Mouse (Mus musculus) stomach, embryonic 16.5 days (tissue): ENCODE results near the gene Lmod2. TPM values are rescaled to one million over a fixed set of nuclear protein-coding genes. Genes with fewer than 3 reads are reported as not detected.

Source experiments
- ATAC-seq: fragments of 200-750 bp; cut with Nextera tagmentation; 2 replicates; pipeline ENCODE4 v1.8.0; 2017; ENCODE audit warnings: moderate number of reproducible peaks, moderate TSS enrichment; ENCODE audit not compliant: insufficient read depth, low FRiP score
- H3K27ac ChIP-seq: fragments of 300-500 bp; sonication (generic); 2 replicates; pipeline ENCODE4 v1.5.1; 2014; ENCODE audit warnings: low read length
- H3K27me3 ChIP-seq: fragments of 300-500 bp; sonication (generic); 2 replicates; pipeline ENCODE4 v1.6.1; 2014; ENCODE audit warnings: low read length, control low read depth, mixed read lengths; ENCODE audit not compliant: control insufficient read depth, insufficient read depth
- H3K36me3 ChIP-seq: fragments of 300-500 bp; sonication (generic); 2 replicates; pipeline ENCODE4 v1.6.1; 2014; ENCODE audit warnings: low read length; ENCODE audit not compliant: control insufficient read depth, insufficient read depth
- H3K4me1 ChIP-seq: fragments of 300-500 bp; sonication (generic); 2 replicates; pipeline ENCODE4 v1.6.1; 2014; ENCODE audit warnings: low read length, control low read depth, mixed read lengths; ENCODE audit not compliant: control insufficient read depth, insufficient read depth
- H3K4me2 ChIP-seq: fragments of 300-500 bp; sonication (generic); 2 replicates; pipeline ENCODE4 v1.6.1; 2014; ENCODE audit warnings: low read depth, low read length, mixed read lengths
- H3K4me3 ChIP-seq: fragments of 300-500 bp; sonication (generic); replicated peaks from 2 replicates; pipeline ENCODE4 v1.5.1; 2014; ENCODE audit warnings: mild to moderate bottlenecking, low read length
- H3K9ac ChIP-seq: fragments of 300-500 bp; sonication (generic); 2 replicates; pipeline ENCODE4 v1.6.1; 2014; ENCODE audit warnings: low read length
- H3K9me3 ChIP-seq: fragments of 300-500 bp; sonication (generic); replicated peaks from 2 replicates; pipeline ENCODE4 v1.6.1; 2016; ENCODE audit warnings: low read length, control low read depth; ENCODE audit not compliant: control insufficient read depth
- WGBS: fragments of 180-500 bp; shearing (Covaris S2); extraction: QIAGEN DNeasy Blood & Tissue Kit; methylation state at CpG from one replicate; pipeline ENCODE4 v1.1.7; 2014; 5-methylcytosine and 5-hydroxymethylcytosine counted together
- polyA plus RNA-seq: library from polyadenylated mRNA; unstranded; fragments of >200 nt; fragmentation: Nextera tagmentation; extraction: Ambion mirVana; gene quantifications from 2 replicates; pipeline ENCODE4 v1.2.1, GENCODE M21; 2015

Gene Lmod2
- polyA plus RNA-seq, 1 experiment from 2014 or later = 1.9 TPM

DNA sequence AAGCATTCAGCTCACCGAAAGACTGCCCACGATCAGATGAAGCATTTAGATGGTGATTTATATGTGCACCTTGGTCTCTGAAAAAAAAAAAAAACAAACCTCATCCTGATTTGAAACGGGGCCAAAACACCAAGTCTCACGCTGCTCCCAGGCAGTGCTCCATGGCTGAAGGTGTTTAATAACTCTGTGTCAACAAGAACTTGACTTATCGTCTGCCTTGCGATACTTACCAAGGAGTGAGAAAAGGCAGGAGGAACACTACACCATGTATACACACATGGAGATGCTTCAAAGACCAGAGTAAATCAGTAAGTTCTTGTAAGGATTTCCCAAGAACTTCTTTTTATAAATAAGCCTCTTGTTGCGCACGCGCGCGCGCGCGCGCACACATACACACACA lies 10.0 kb downstream of the Lmod2 start:
- WGBS = 70% methylated on average over 15 of the region's 15 CpGs
- no peak for ATAC-seq

DNA sequence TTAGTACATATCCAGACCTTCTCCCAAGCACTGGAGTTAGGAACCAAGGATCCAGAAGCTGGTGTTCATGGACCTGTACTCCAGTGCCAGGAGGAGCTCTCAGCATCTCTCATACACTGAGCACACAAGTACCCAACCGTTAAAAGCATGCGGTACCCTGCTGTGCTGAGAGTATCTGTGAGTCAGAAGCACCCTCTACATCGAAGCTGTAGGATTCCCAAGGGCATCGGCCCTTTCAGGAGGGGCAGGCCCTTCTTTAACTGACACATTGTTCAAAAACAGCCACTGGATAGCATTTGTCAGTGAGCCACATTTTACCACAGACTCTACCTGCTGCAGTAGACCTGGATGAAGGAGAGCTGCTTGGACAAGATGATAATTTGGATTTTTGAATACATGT lies 10.6 kb downstream of the Lmod2 start:
- no peak for ATAC-seq
- Histone ChIP-seq H3K4me3 (no peak overlapping the region), H3K36me3 (0 out of 2 replicates have a peak, but pooled peaks cover under 1% of the 10 kb centered on the region), H3K9me3 (no peaks in the 10 kb centered on the region), H3K4me1 (no peaks in the 10 kb centered on the region), H3K4me2 (no peak overlapping the region), H3K27ac (no peak overlapping the region), H3K27me3 (no peaks in the 10 kb centered on the region), H3K9ac (no peak overlapping the region)
- 79% methylated on average over 4 of the region's 4 CpGs for WGBS

More for the DNA sequence above, 10.0 kb downstream of the Lmod2 start:
- H3K27me3 ChIP-seq = no peaks in the 10 kb centered on the region
- H3K36me3 ChIP-seq = no peaks in the 10 kb centered on the region
- H3K27ac ChIP-seq = no peak overlapping the region
- H3K9me3 ChIP-seq = no peaks in the 10 kb centered on the region
- H3K4me2 ChIP-seq = no peak overlapping the region
- no peaks in the 10 kb centered on the region for H3K4me1 ChIP-seq
- no peak overlapping the region for H3K9ac ChIP-seq
- H3K4me3 ChIP-seq = no peak overlapping the region

DNA sequence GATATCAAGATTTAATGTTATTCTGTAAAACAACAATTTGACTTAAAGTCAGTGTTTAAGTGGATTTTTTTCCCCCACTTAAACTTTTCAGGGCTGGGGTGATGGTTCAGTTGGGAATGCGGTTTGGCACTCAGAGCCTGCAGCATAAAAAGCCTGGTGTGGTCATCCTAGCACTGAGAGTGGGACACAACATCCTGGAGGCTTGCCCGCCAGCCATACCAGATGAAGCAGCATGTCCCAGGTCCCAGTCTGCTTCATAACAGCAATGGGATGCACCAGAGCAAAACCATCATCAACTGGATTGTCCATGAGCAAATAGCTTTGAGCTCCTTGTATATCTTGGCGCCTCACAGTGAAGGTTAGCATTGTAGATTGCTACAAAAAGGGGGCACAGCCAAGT lies 11.1 kb downstream of the Lmod2 start:
- 90% methylated on average over 3 of the region's 3 CpGs for WGBS
- Histone ChIP-seq H3K4me2 (no peak overlapping the region), H3K9ac (no peak overlapping the region), H3K4me3 (no peak overlapping the region), H3K27me3 (no peaks in the 10 kb centered on the region), H3K9me3 (no peaks in the 10 kb centered on the region), H3K36me3 (0 out of 2 replicates have a peak, but pooled peaks cover 5% of the 10 kb centered on the region), H3K4me1 (no peaks in the 10 kb centered on the region), H3K27ac (no peak overlapping the region)
- ATAC-seq = no peak

GRCm38 (mm10) chr6:24609531-24609930 lies 12.0 kb downstream of the Lmod2 start:
- 51% methylated on average over 4 of the region's 4 CpGs for WGBS
- no peak overlapping the region for H3K27ac ChIP-seq
- peaks cover 8% of the 10 kb centered on the region; the same call in 1 of the 2 replicates for H3K36me3 ChIP-seq
- H3K4me3 ChIP-seq = no peak overlapping the region
- no peak for ATAC-seq
- H3K4me1 ChIP-seq = no peaks in the 10 kb centered on the region
- H3K9me3 ChIP-seq = no peaks in the 10 kb centered on the region
- no peak overlapping the region for H3K4me2 ChIP-seq
- H3K27me3 ChIP-seq = no peaks in the 10 kb centered on the region
- H3K9ac ChIP-seq = no peak overlapping the region

GRCm38 (mm10) chr6:24610358-24610757 lies 12.8 kb downstream of the Lmod2 start:
- ATAC-seq = no peak
- Histone ChIP-seq H3K36me3 (peaks cover 9% of the 10 kb centered on the region; the same call in 1 of the 2 replicates), H3K4me3 (no peak overlapping the region), H3K9ac (no peak overlapping the region), H3K4me1 (no peaks in the 10 kb centered on the region), H3K9me3 (no peaks in the 10 kb centered on the region), H3K27ac (no peak overlapping the region), H3K27me3 (no peaks in the 10 kb centered on the region), H3K4me2 (no peak overlapping the region)
- WGBS = 84% methylated on average over 4 of the region's 4 CpGs

DNA sequence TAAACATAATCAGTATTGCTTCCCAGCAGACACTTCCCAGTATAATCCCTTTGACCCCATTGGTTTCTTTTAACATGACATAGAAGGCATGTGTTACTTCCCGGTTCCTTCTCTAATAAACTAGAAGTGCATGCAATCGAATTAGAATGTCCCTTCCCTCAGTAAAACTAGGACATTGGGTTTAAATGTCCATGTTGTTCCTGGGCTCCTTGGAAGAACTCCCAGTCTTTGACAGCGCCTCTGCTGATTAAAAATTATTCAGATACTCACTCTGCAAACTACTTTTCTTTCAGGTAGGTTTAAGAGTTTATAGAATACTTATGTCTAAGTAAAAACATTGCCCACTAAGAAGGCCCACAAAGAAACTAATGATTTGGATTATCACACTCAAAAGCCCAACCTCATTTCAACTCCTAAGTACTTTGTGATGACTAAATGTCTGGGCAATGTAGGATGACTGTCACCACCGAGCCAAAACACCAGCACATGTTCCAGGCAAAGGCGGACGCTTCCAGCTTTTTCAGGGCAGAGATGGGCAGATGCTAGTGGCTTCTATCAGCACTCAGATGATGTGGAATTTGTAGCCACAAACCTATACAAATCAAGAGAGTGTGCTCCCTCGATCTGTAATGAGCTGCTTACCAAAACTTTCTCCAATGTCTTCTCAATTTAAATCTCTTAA lies 14.7 kb downstream of the Lmod2 start:
- H3K9me3 ChIP-seq = no peaks in the 10 kb centered on the region
- no peak overlapping the region for H3K9ac ChIP-seq
- WGBS = 83% methylated on average over 7 of the region's 7 CpGs
- no peaks in the 10 kb centered on the region for H3K27me3 ChIP-seq
- no peaks in the 10 kb centered on the region for H3K4me1 ChIP-seq
- no peak for ATAC-seq
- no peak overlapping the region for H3K4me2 ChIP-seq
- no peak overlapping the region for H3K4me3 ChIP-seq
- no peak overlapping the region for H3K27ac ChIP-seq
- H3K36me3 ChIP-seq = peaks cover 11% of the 10 kb centered on the region; the same call in 1 of the 2 replicates

GRCm38 (mm10) chr6:24613346-24613745 lies 15.8 kb downstream of the Lmod2 start:
- Histone ChIP-seq H3K4me1 (no peaks in the 10 kb centered on the region), H3K9ac (no peak overlapping the region), H3K9me3 (no peaks in the 10 kb centered on the region), H3K36me3 (peaks cover 15% of the 10 kb centered on the region; the same call in 1 of the 2 replicates), H3K27ac (no peak overlapping the region), H3K4me3 (no peak overlapping the region), H3K27me3 (no peaks in the 10 kb centered on the region), H3K4me2 (no peak overlapping the region)
- WGBS = 96% methylated on average over 6 of the region's 6 CpGs
- ATAC-seq = no peak

- no peaks in the 10 kb centered on the region for H3K4me1 ChIP-seq
- H3K4me2 ChIP-seq = no peak overlapping the region
- H3K9ac ChIP-seq = no peak overlapping the region
- H3K9me3 ChIP-seq = no peaks in the 10 kb centered on the region
- H3K4me3 ChIP-seq = no peak overlapping the region
- no peaks in the 10 kb centered on the region for H3K27me3 ChIP-seq
- no peak overlapping the region for H3K27ac ChIP-seq
- ATAC-seq = no peak
- H3K36me3 ChIP-seq = peaks cover 15% of the 10 kb centered on the region; the same call in 1 of the 2 replicates
- 83% methylated on average over 4 of the region's 4 CpGs for WGBS
Measured at GRCm38 (mm10) chr6:24613918-24614317, 16.4 kb downstream of the Lmod2 start.

GRCm38 (mm10) chr6:24616746-24617145 lies 19.2 kb downstream of the Lmod2 start:
- Histone ChIP-seq H3K36me3 (peaks cover 15% of the 10 kb centered on the region; the same call in 1 of the 2 replicates), H3K4me1 (no peaks in the 10 kb centered on the region), H3K4me3 (no peak overlapping the region), H3K9ac (no peak overlapping the region), H3K9me3 (no peaks in the 10 kb centered on the region), H3K27ac (no peak overlapping the region), H3K4me2 (no peak overlapping the region), H3K27me3 (no peaks in the 10 kb centered on the region)
- WGBS = 86% methylated on average over 4 of the region's 4 CpGs
- ATAC-seq = no peak
